In the genomic region with DNA sequence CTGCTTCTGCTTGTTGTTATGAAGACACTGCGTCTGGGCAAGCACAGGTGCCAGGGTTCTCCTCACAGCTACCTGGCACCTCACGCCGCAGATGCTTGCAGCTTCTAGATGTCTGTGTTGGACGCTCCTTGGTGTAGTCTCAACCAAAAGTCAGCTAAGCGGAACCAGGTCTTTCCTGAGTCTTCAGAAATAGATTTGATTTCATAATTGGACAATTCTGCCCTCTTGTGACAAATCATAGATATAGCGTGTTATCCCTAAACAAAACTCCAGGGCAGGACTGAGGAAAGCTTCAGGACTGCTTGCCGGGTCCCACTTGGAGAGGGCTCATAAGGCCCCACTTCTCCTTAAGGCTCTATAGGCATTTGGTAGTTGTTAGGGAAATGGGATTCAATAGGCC, we compare ENCODE assay signal across 8 mouse cellular contexts. TPM values are rescaled to one million over a fixed set of nuclear protein-coding genes. Genes with fewer than 3 reads are reported as not detected.
DNase-seq lines count a peak whose midpoint lies in the region; ATAC-seq and TF ChIP-seq lines count a peak whose summit lies in the region.

No protein-coding gene starts in this region.

- H3K4me2 ChIP-seq in hindbrain, embryonic 11.5 days (replicated peaks; ENCODE audit: low read depth, low read length), result no peak overlapping the region
- H3K4me2 ChIP-seq in hindbrain, embryonic 12.5 days (replicated peaks), result no peak overlapping the region
- no peak overlapping the region for H3K4me2 ChIP-seq in CH12.LX (ENCODE audit: insufficient read depth, low read depth, poor library complexity, severe bottlenecking)

- TF ChIP-seq POLR2A in CH12.LX (IDR thresholded peaks at IDR 0.05; ENCODE audit: low read depth, low read length), result no peak

- no peaks in the 10 kb centered on the region for H3K79me2 ChIP-seq in CH12.LX (replicated peaks; ENCODE audit: control insufficient read depth, extremely low read depth, insufficient read depth, poor library complexity, severe bottlenecking)

- in situ Hi-C loops in CH12.LX (cut with MboI; ENCODE audit: low pct_ligation_motif_present, low pct_unique_long_range_greater_than_20kb, low sequenced_read_pairs), result no loop called here

- no peak overlapping the region for H3K9ac ChIP-seq in hindbrain, embryonic 11.5 days (ENCODE audit: low read depth, low read length)
- no peak overlapping the region for H3K9ac ChIP-seq in hindbrain, embryonic 12.5 days
- no peak overlapping the region for H3K9ac ChIP-seq in CH12.LX (ENCODE audit: insufficient read depth, low read depth)

- WGBS in hindbrain, embryonic 11.5 days, result 73% methylated on average over 7 of the region's 7 CpGs
- 73% methylated on average over 7 of the region's 7 CpGs for whole genome bisulfite sequencing in hindbrain, embryonic 12.5 days

- no peak overlapping the region for H3K4me3 ChIP-seq in hindbrain, embryonic 11.5 days (ENCODE audit: low read depth, low read length)
- H3K4me3 ChIP-seq in hindbrain, embryonic 12.5 days, result no peak overlapping the region
- no peak overlapping the region for H3K4me3 ChIP-seq in CH12.LX (replicated peaks in 1 of 3; ENCODE audit: low read depth in 2 of 3, low read length in 2 of 3, poor library complexity in 1 of 3)

- TF ChIP-seq EP300 in CH12.LX (IDR thresholded peaks at IDR 0.05; ENCODE audit: low read length), result no peak

- no peak overlapping the region for H3K27ac ChIP-seq in hindbrain, embryonic 11.5 days (ENCODE audit: low read depth, low read length)
- no peak overlapping the region for H3K27ac ChIP-seq in hindbrain, embryonic 12.5 days
- H3K27ac ChIP-seq in CH12.LX (ENCODE audit: insufficient read depth, low read depth), result no peak overlapping the region

- peak; percentile 62 for TF ChIP-seq RAD21 in CH12.LX (IDR thresholded peaks at IDR 0.05; ENCODE audit: low read depth, low read length)

- no peaks in the 10 kb centered on the region for H3K9me3 ChIP-seq in hindbrain, embryonic 11.5 days (ENCODE audit: control insufficient read depth, low read length)
- H3K9me3 ChIP-seq in hindbrain, embryonic 12.5 days (replicated peaks), result no peaks in the 10 kb centered on the region
- H3K9me3 ChIP-seq in CH12.LX (replicated peaks; ENCODE audit: low read length), result no peaks in the 10 kb centered on the region

- peak; percentile 43 to 68 for TF ChIP-seq CTCF in CH12.LX (conservative IDR thresholded peaks at IDR 0.05 in 1 of 2, IDR thresholded peaks at IDR 0.05 in 1 of 2; ENCODE audit: low read depth in 2 of 2, low read length in 2 of 2)

- H3K27me3 ChIP-seq in hindbrain, embryonic 11.5 days (ENCODE audit: control insufficient read depth, insufficient read depth, low read length), result no peaks in the 10 kb centered on the region
- H3K27me3 ChIP-seq in hindbrain, embryonic 12.5 days, result no peaks in the 10 kb centered on the region
- no peaks in the 10 kb centered on the region for H3K27me3 ChIP-seq in CH12.LX (replicated peaks)

- dilution Hi-C loops in CH12.LX (cut with MboI; ENCODE audit: extremely low pct_ligation_motif_present, extremely low pct_unique_long_range_greater_than_20kb, low sequenced_read_pairs), result no loop called here

- H3K36me3 ChIP-seq in hindbrain, embryonic 11.5 days (ENCODE audit: control insufficient read depth, insufficient read depth, low read length), result no peaks in the 10 kb centered on the region
- no peaks in the 10 kb centered on the region for H3K36me3 ChIP-seq in hindbrain, embryonic 12.5 days
- no peaks in the 10 kb centered on the region for H3K36me3 ChIP-seq in CH12.LX (replicated peaks in 1 of 2; ENCODE audit: control insufficient read depth in 1 of 2, insufficient read depth in 1 of 2, low read length in 1 of 2)

- H3K4me1 ChIP-seq in hindbrain, embryonic 11.5 days (replicated peaks; ENCODE audit: control insufficient read depth, insufficient read depth, low read length), result no peaks in the 10 kb centered on the region
- no peaks in the 10 kb centered on the region for H3K4me1 ChIP-seq in hindbrain, embryonic 12.5 days
- H3K4me1 ChIP-seq in CH12.LX (ENCODE audit: control insufficient read depth in 1 of 2, insufficient read depth in 2 of 2), result peaks cover 12 to 37% of the 10 kb centered on the region in 2 experiments; a peak in 3 of 4 replicates

- no peak for ATAC-seq in hindbrain, embryonic 11.5 days (ENCODE audit: low FRiP score)
- ATAC-seq in hindbrain, embryonic 12.5 days (ENCODE audit: low FRiP score), result no peak

- DNase-seq in hindbrain, embryonic 11.5 days (ENCODE audit: low spot score), result peak; percentile 46
- DNase-seq in CH12.LX (ENCODE audit: extremely low read depth), result peak; percentile 53
- DNase-seq in cerebellum, adult 18-20 months, result peak; percentile 41 to 55
- peak; percentile 35 for DNase-seq in heart, postnatal 4 days
- DNase-seq in mesoderm, embryonic 11.5 days (ENCODE audit: low read depth, low spot score), result peak; percentile 65
- DNase-seq in thymus, postnatal 0 days (ENCODE audit: low spot score), result no peak
- no peak for DNase-seq in urinary bladder, adult 2 months (ENCODE audit: low spot score)

TF ChIP-seq in CH12.LX, 34 proteins besides CTCF, POLR2A, EP300 and RAD21:
- TF ChIP-seq SMC3 (IDR thresholded peaks at IDR 0.05; ENCODE audit: low read depth, low read length), result peak; percentile 46
- TF ChIP-seq UBTF (IDR thresholded peaks at IDR 0.05; ENCODE audit: low read depth, low read length), result no peak
- no peak for TF ChIP-seq SIN3A (IDR thresholded peaks at IDR 0.05; ENCODE audit: low read length)
- peak; percentile 67; the same call in 1 of the 2 replicates for TF ChIP-seq PAX5 (IDR thresholded peaks at IDR 0.05; ENCODE audit: low read length)

RNA-seq across cellular contexts. Expression of a gene that starts 7.8 kb away (rescaled TPM):
- 0.99 and 1.5 TPM in 2 replicates for polyA plus RNA-seq in hindbrain, embryonic 11.5 days (2014; fragmentation: Nextera tagmentation; extraction: Ambion mirVana)
- polyA plus RNA-seq in hindbrain, embryonic 12.5 days (2016; fragmentation: Nextera tagmentation; extraction: Ambion mirVana), result 0.94 and 1.0 TPM in 2 replicates
- total RNA-seq in CH12.LX (2012; rRNA removed) (0.08 TPM in 1 of 2 replicates, not detected in the other), CH12.LX (2014; rRNA removed) (0.42 TPM in 1 of 2 replicates, not detected in the other)
- polyA plus RNA-seq in CH12.LX (2012; ENCODE audit: insufficient read length, low read depth), result 0.17 TPM in 1 of 2 replicates, not detected in the other
- under 1 TPM; 0.52 to 0.65 TPM for total RNA-seq in heart, postnatal 4 days (2021)
- 0.40 and 0.44 TPM in 2 replicates for polyA plus RNA-seq in thymus, postnatal 0 days (2015; fragmentation: Nextera tagmentation; extraction: Ambion mirVana)
- polyA plus RNA-seq in urinary bladder, adult 2 months (2012; rRNA removed), result 0.10 TPM in 1 of 2 replicates, not detected in the other

RNA-seq across cellular contexts. Expression of a gene that starts 57.0 kb away (rescaled TPM):
- 1.0 and 1.5 TPM in 2 replicates for polyA plus RNA-seq in hindbrain, embryonic 11.5 days (2014; fragmentation: Nextera tagmentation; extraction: Ambion mirVana)
- polyA plus RNA-seq in hindbrain, embryonic 12.5 days (2016; fragmentation: Nextera tagmentation; extraction: Ambion mirVana), result 1.9 and 2.0 TPM in 2 replicates
- 50.5 and 62.1 TPM in 2 replicates for total RNA-seq in CH12.LX (2012; rRNA removed)
- 55.5 and 57.1 TPM in 2 replicates for total RNA-seq in CH12.LX (2014; rRNA removed)
- 38.9 and 39.8 TPM in 2 replicates for polyA plus RNA-seq in CH12.LX (2012; ENCODE audit: insufficient read length, low read depth)
- 1 to 10 TPM; 4.5 to 5.5 TPM for total RNA-seq in heart, postnatal 4 days (2021)
- 157 and 175 TPM in 2 replicates for polyA plus RNA-seq in thymus, postnatal 0 days (2015; fragmentation: Nextera tagmentation; extraction: Ambion mirVana)
- polyA plus RNA-seq in urinary bladder, adult 2 months (2012; rRNA removed), result 6.1 and 7.9 TPM in 2 replicates

Comparison
In these comparisons a context has a peak if more than half of its experiments do, and no peak if none do; other contexts are left out.
1. DNase-seq: peak in hindbrain, embryonic 11.5 days (single experiment), CH12.LX (single experiment), cerebellum, adult 18-20 months (2 of 2), heart, postnatal 4 days (single experiment) and mesoderm, embryonic 11.5 days (single experiment); none in thymus, postnatal 0 days (single experiment) and urinary bladder, adult 2 months (single experiment).